Mouse (Mus musculus) olfactory bulb, adult 2 months (tissue): ENCODE measurements at regions not wholly inside any gene's neighbourhood (a gene's known extent, or its start where the extent isn't known, plus 50 kb on each side); places are given as distances from the start of the nearest gene placed in this dataset.

ENCODE experiments used
- CTCF ChIP-seq: fragments of 200-500 bp; IDR thresholded peaks from 2 replicates; pipeline ENCODE4 v1.5.1; 2012; ENCODE audit warnings: low read depth, mild to moderate bottlenecking, low read length, moderate library complexity; ENCODE audit not compliant: insufficient read depth
- POLR2A ChIP-seq: fragments of 200-500 bp; IDR thresholded peaks from 2 replicates; pipeline ENCODE4 v1.6.1; 2012; ENCODE audit warnings: mild to moderate bottlenecking, low read depth, low read length, moderate library complexity; ENCODE audit not compliant: insufficient read depth

GRCm38 (mm10) chr10:111620927-111621676 is 115.0 kb downstream of the Phlda1 start:
- TF ChIP-seq CTCF (no peak), POLR2A (no peak)
